Mouse (Mus musculus) thymus, adult 2 months (tissue): ENCODE results near the gene Ninj1.

Source experiments
- CTCF ChIP-seq: fragments of 200-500 bp; IDR thresholded peaks from 2 replicates; pipeline ENCODE4 v1.5.1; 2012; ENCODE audit warnings: mild to moderate bottlenecking, control low read depth, low read length, moderate library complexity, borderline replicate concordance; ENCODE audit not compliant: control insufficient read depth, poor library complexity, insufficient read depth; ENCODE audit errors: extremely low read depth
- POLR2A ChIP-seq: fragments of 200-500 bp; IDR thresholded peaks from 2 replicates; pipeline ENCODE4 v1.6.1; 2012; ENCODE audit warnings: mild to moderate bottlenecking, low read length, control low read depth, moderate library complexity; ENCODE audit not compliant: control insufficient read depth, poor library complexity, insufficient read depth; ENCODE audit errors: extremely low read depth

DNA sequence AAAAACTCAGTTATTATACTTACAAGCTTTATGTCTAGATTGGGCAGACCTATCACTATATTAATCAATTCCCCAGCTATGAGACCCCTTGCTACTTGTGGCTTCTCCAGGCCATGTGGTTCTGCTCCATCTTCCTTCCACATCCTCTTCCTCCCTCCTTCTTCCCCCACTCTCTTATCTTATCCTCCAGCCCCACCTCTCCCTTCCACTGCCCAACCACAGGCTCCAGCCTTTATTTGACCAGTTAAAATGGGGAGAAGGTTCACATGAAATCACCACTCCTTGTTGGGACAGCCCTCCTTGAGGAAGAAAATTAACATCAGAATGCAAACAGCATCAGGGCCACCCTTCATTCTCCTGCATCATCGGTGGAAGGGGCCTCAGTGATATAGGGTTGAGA lies 6.6 kb upstream of the Ninj1 start:
- TF ChIP-seq CTCF, result no peak
- no peak for TF ChIP-seq POLR2A
